Comparison of ENCODE assay signal across 17 mouse cellular contexts in genomic region chr13:91169529-91170319, GRCm38 (mm10). TPM values are rescaled to one million over a fixed set of nuclear protein-coding genes. Genes with fewer than 3 reads are reported as not detected.
DNase-seq lines count a peak whose midpoint lies in the region; ATAC-seq and TF ChIP-seq lines count a peak whose summit lies in the region.
"Had no signal": no experiment of that assay in that cellular context is flagged by ENCODE, and none has a peak within 500 bp of the region (broad histone marks: within the 10 kb centered on the region; RNA-seq: fewer than 3 reads in every experiment).

No protein-coding gene starts in this region.

- no peaks in the 10 kb centered on the region for H3K27me3 ChIP-seq in midbrain, embryonic 16.5 days (ENCODE audit: control insufficient read depth, insufficient read depth, low read depth, low read length)
- H3K27me3 ChIP-seq in midbrain, embryonic 14.5 days (ENCODE audit: control insufficient read depth, insufficient read depth, low read length), result no peaks in the 10 kb centered on the region
- no peaks in the 10 kb centered on the region for H3K27me3 ChIP-seq in liver, embryonic 15.5 days
- no peaks in the 10 kb centered on the region for H3K27me3 ChIP-seq in kidney, adult 2 months (replicated peaks; ENCODE audit: control insufficient read depth, insufficient read depth, low read length)
- H3K27me3 ChIP-seq: forebrain, embryonic 12.5 days; hindbrain, embryonic 13.5 days; lung, embryonic 15.5 days; midbrain, embryonic 15.5 days had no signal

- H3K4me2 ChIP-seq in midbrain, embryonic 16.5 days (ENCODE audit: low read length), result no peak overlapping the region
- no peak overlapping the region for H3K4me2 ChIP-seq in midbrain, embryonic 14.5 days (ENCODE audit: low read length)
- peak overlapping the region; percentile 48 for H3K4me2 ChIP-seq in liver, embryonic 15.5 days
- H3K4me2 ChIP-seq: forebrain, embryonic 12.5 days; hindbrain, embryonic 13.5 days; lung, embryonic 15.5 days; midbrain, embryonic 15.5 days had no signal

- TF ChIP-seq CTCF in brain, embryonic 14.5 days (IDR thresholded peaks at IDR 0.05; ENCODE audit: borderline replicate concordance, extremely low read depth, insufficient read depth, insufficient read length), result no peak
- TF ChIP-seq CTCF in kidney, adult 2 months (conservative IDR thresholded peaks at IDR 0.05; ENCODE audit: insufficient read depth, insufficient read length, low read depth, low read length), result no peak

- H3K9me3 ChIP-seq in midbrain, embryonic 16.5 days (replicated peaks; ENCODE audit: control insufficient read depth, low read length, poor library complexity, severe bottlenecking), result no peaks in the 10 kb centered on the region
- no peaks in the 10 kb centered on the region for H3K9me3 ChIP-seq in midbrain, embryonic 14.5 days (ENCODE audit: control insufficient read depth, low read length)
- H3K9me3 ChIP-seq in liver, embryonic 15.5 days (replicated peaks), result no peaks in the 10 kb centered on the region
- H3K9me3 ChIP-seq: forebrain, embryonic 12.5 days; hindbrain, embryonic 13.5 days; lung, embryonic 15.5 days; midbrain, embryonic 15.5 days had no signal

- DNase-seq in midbrain, embryonic 14.5 days, result no peak
- DNase-seq in brain, embryonic 14.5 days (ENCODE audit: low read depth), result peak; percentile 31
- peak; percentile 33 for DNase-seq in thymus, postnatal 4 days
- DNase-seq in kidney, adult 11 months, result no peak
- no peak for DNase-seq in kidney, adult 2 months
- no peak for DNase-seq in layer of hippocampus, adult 9-10 months (ENCODE audit: low spot score)
- DNase-seq: adrenal gland, postnatal 14 days; cerebellum, adult 2 months; gastrocnemius, postnatal 36 days; layer of hippocampus, postnatal 36 days had no signal

- no peak for TF ChIP-seq POLR2A in brain, embryonic 14.5 days (IDR thresholded peaks at IDR 0.05; ENCODE audit: borderline replicate concordance, extremely low read depth, insufficient read depth, insufficient read length, poor library complexity, severe bottlenecking)
- no peak for TF ChIP-seq POLR2A in kidney, adult 2 months (IDR thresholded peaks at IDR 0.05; ENCODE audit: low read depth, low read length)

- no peaks in the 10 kb centered on the region; the same call in 1 of the 2 replicates for H3K4me1 ChIP-seq in midbrain, embryonic 16.5 days (ENCODE audit: control insufficient read depth, insufficient read depth, low read length)
- no peaks in the 10 kb centered on the region for H3K4me1 ChIP-seq in midbrain, embryonic 14.5 days (ENCODE audit: control insufficient read depth, insufficient read depth, low read length)
- H3K4me1 ChIP-seq in liver, embryonic 15.5 days (replicated peaks), result peaks cover 29% of the 10 kb centered on the region
- H3K4me1 ChIP-seq in kidney, adult 2 months (ENCODE audit: control insufficient read depth, insufficient read depth, low read length), result no peaks in the 10 kb centered on the region
- H3K4me1 ChIP-seq: forebrain, embryonic 12.5 days; midbrain, embryonic 15.5 days had no signal

- no peak overlapping the region for H3K27ac ChIP-seq in midbrain, embryonic 16.5 days (ENCODE audit: low read length)
- no peak overlapping the region for H3K27ac ChIP-seq in midbrain, embryonic 14.5 days (replicated peaks; ENCODE audit: low read depth, low read length)
- H3K27ac ChIP-seq in liver, embryonic 15.5 days (replicated peaks), result no peak overlapping the region
- no peak overlapping the region for H3K27ac ChIP-seq in kidney, adult 2 months (ENCODE audit: insufficient read depth, low read depth, low read length)
- H3K27ac ChIP-seq: forebrain, embryonic 12.5 days; hindbrain, embryonic 13.5 days; lung, embryonic 15.5 days; midbrain, embryonic 15.5 days; stomach, postnatal 0 days had no signal

- no peak overlapping the region for H3K4me3 ChIP-seq in midbrain, embryonic 16.5 days (ENCODE audit: low read depth, low read length)
- no peak overlapping the region for H3K4me3 ChIP-seq in midbrain, embryonic 14.5 days (replicated peaks; ENCODE audit: low read depth, low read length)
- H3K4me3 ChIP-seq in liver, embryonic 15.5 days (replicated peaks), result no peak overlapping the region; the same call in 1 of the 2 replicates
- no peak overlapping the region for H3K4me3 ChIP-seq in kidney, adult 2 months (ENCODE audit: insufficient read depth, low read depth, low read length)
- H3K4me3 ChIP-seq: forebrain, embryonic 12.5 days; hindbrain, embryonic 13.5 days; lung, embryonic 15.5 days; midbrain, embryonic 15.5 days had no signal

- H3K36me3 ChIP-seq in midbrain, embryonic 16.5 days (ENCODE audit: control insufficient read depth, insufficient read depth, low read length), result no peaks in the 10 kb centered on the region
- no peaks in the 10 kb centered on the region for H3K36me3 ChIP-seq in midbrain, embryonic 14.5 days (ENCODE audit: control insufficient read depth, insufficient read depth, low read length)
- no peaks in the 10 kb centered on the region for H3K36me3 ChIP-seq in liver, embryonic 15.5 days (replicated peaks)
- no peaks in the 10 kb centered on the region for H3K36me3 ChIP-seq in kidney, adult 2 months (ENCODE audit: control insufficient read depth, insufficient read depth, low read length)
- H3K36me3 ChIP-seq: forebrain, embryonic 12.5 days; hindbrain, embryonic 13.5 days; lung, embryonic 15.5 days; midbrain, embryonic 15.5 days had no signal

- no peak overlapping the region for H3K9ac ChIP-seq in midbrain, embryonic 16.5 days (ENCODE audit: low read depth, low read length)
- H3K9ac ChIP-seq in midbrain, embryonic 14.5 days (replicated peaks; ENCODE audit: low read length), result no peak overlapping the region
- no peak overlapping the region for H3K9ac ChIP-seq in liver, embryonic 15.5 days
- H3K9ac ChIP-seq: forebrain, embryonic 12.5 days; hindbrain, embryonic 13.5 days; lung, embryonic 15.5 days; midbrain, embryonic 15.5 days had no signal

- peak; percentile 30; the same call in 1 of the 2 replicates for ATAC-seq in midbrain, embryonic 16.5 days
- ATAC-seq in midbrain, embryonic 14.5 days (ENCODE audit: low FRiP score, low TSS enrichment), result no peak
- ATAC-seq in liver, embryonic 15.5 days (ENCODE audit: insufficient read depth), result 0 out of 2 replicates have a peak, but pooled peaks have one; percentile 28
- ATAC-seq: midbrain, embryonic 15.5 days had no signal

- WGBS in midbrain, embryonic 16.5 days, result 78% methylated on average over 17 of the region's 17 CpGs
- WGBS in midbrain, embryonic 14.5 days, result 81% methylated on average over 17 of the region's 17 CpGs
- 20% methylated on average over 17 of the region's 17 CpGs for WGBS in liver, embryonic 15.5 days (ENCODE audit: insufficient replicate concordance)
- 81% methylated on average over 17 of the region's 17 CpGs for WGBS in kidney, adult 2 months

RNA-seq across cellular contexts. Expression of gene Atg10, which starts 54.0 kb away (rescaled TPM):
- polyA plus RNA-seq in midbrain, embryonic 16.5 days (2015; fragmentation: Nextera tagmentation; extraction: Ambion mirVana), result 11.9 and 15.3 TPM in 2 replicates
- polyA plus RNA-seq in midbrain, embryonic 14.5 days (2014; fragmentation: Nextera tagmentation; extraction: Ambion mirVana), result 14.2 and 14.5 TPM in 2 replicates
- 3.6 and 4.9 TPM in 2 replicates for polyA plus RNA-seq in brain, embryonic 14.5 days (2012; rRNA removed)
- polyA plus RNA-seq in liver, embryonic 15.5 days (2015; fragmentation: Nextera tagmentation; extraction: Ambion mirVana), result 3.2 and 3.3 TPM in 2 replicates
- polyA plus RNA-seq in kidney, adult 2 months (2012; rRNA removed), result 4.4 and 7.8 TPM in 2 replicates

Comparison
In these comparisons a context has a peak if more than half of its experiments do, and no peak if none do; other contexts are left out.
1. DNase-seq: peak in brain, embryonic 14.5 days (single experiment) and thymus, postnatal 4 days (single experiment); none in midbrain, embryonic 14.5 days (single experiment), kidney, adult 11 months (single experiment), kidney, adult 2 months (single experiment) and layer of hippocampus, adult 9-10 months (single experiment).